Mouse (Mus musculus) natural killer cell, adult 2 months (primary cell): ENCODE results near the gene Olfr170.
"Not testable (repeated sequence)": the region's sequence is repeated elsewhere in the genome, so short reads cannot be mapped to it uniquely, and the experiment has no call there.

ENCODE experiments used
- DNase-seq, 2 experiments: peaks; one replicate each; pipeline ENCODE4 v3.0.0; 2022; ENCODE audit warnings: low spot score in 2 of 2

Gene Olfr170

DNA sequence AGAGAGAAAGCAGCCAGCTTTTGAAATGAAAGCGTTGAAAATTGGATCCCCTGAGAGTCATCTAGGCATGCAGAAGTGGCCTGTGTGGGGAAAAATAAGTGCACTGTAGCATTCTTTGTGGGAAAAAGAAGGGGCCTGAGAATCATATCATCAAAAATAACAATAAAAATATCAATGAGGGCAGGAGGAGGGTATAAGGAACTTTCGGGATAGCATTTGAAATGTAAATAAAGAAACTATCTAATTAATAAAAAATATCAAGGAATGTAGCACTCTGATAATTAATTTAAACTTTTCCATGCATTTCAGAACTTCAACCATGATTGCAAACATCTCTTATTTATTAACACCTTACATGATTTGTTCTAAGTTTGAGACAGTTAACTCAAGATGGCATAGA lies at the start of gene Olfr170:
TSS of gene Olfr170 (minus strand) at position 101 of the 400 bp plus-strand sequence.
- not testable (repeated sequence) for DNase-seq

DNA sequence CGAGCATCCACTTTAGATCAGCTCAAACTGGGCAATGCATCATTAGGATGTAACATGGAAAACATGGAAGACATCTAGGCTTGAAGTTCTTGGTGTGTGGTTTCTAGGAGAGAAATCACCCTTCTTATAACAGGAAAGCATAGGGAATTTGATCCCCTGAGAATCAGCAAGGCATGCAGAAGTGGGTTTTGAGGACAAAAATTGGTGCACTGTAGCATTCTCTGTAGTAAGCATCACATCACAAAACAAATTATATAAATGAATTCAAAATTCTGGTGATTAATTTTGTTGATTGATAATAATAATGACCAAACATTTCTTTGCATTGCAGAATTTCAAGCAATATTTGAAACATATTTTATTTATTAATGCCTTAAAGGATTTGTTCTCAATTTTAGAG lies 18.1 kb upstream of the Olfr170 start, which contains the start of gene Olfr171:
TSS of gene Olfr171 (minus strand) at position 101 of the 400 bp plus-strand sequence.
- no peak for DNase-seq

DNA sequence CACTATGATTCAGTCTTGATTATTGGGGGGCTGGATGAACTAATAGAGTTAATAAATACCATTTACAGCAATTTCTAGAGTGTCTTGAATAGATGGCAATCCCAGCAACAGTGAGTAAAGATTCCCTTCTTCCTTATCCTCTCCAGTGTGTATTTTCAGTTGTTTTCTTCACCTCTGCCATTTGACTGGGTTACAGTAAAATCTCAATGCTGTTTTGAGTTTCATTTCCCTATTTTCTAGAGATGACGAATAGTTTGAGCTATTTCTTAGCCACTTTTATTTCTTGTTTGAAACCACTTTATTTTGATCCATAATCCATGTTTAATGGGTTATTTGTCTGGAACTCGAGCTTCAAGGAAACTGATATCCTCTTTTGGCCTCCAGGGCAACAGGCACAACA lies 8.5 kb downstream of the Olfr170 start:
- DNase-seq, result no peak

DNA sequence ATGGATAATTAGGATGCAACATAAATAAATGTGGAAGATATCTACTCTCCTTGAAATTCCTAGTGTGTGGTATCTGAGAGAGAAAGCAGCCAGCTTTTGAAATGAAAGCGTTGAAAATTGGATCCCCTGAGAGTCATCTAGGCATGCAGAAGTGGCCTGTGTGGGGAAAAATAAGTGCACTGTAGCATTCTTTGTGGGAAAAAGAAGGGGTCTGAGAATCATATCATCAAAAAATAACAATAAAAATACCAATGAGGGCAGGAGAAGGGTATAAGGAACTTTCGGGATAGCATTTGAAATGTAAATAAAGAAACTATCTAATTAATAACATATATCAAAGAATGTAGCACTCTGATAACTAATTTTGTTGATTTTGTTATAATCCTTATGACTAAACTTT lies 40.0 kb downstream of the Olfr170 start, which contains the start of gene Olfr169:
TSS of gene Olfr169 (minus strand) at position 101 of the 400 bp plus-strand sequence.
- DNase-seq, result not testable (repeated sequence)
